In genomic region chrX:151132785-151133184, GRCm38 (mm10) we compare ENCODE assay signal across 7 mouse cellular contexts. TPM values are rescaled to one million over a fixed set of nuclear protein-coding genes. Genes with fewer than 3 reads are reported as not detected.
DNase-seq lines count a peak whose midpoint lies in the region; TF ChIP-seq lines count a peak whose summit lies in the region.

No protein-coding gene starts in this region.

- H3K9me3 ChIP-seq in E14TG2a.4 (ENCODE audit: low read length), result no peaks in the 10 kb centered on the region

- H3K27me3 ChIP-seq in E14TG2a.4 (ENCODE audit: insufficient read depth, low read length), result no peaks in the 10 kb centered on the region

- H3K4me1 ChIP-seq in E14TG2a.4 (replicated peaks; ENCODE audit: low read depth, low read length), result 0 out of 2 replicates have a peak, but pooled peaks cover 8% of the 10 kb centered on the region

- DNase-seq in kidney, adult 9 months, result peak; percentile 29
- DNase-seq in kidney, adult 11 months, result no peak
- DNase-seq in R1 (ENCODE audit: low read depth, low spot score), result peak; percentile 61
- DNase-seq in kidney, postnatal 36 days, result peak; percentile 2 to 5
- no peak for DNase-seq in layer of hippocampus, adult 18-20 months (ENCODE audit: low spot score in 2 of 2)
- DNase-seq in adrenal gland, adult 8-10 months, result no peak

- H3K36me3 ChIP-seq in E14TG2a.4 (ENCODE audit: insufficient read depth, low read length), result no peaks in the 10 kb centered on the region

- H3K4me3 ChIP-seq in E14TG2a.4 (replicated peaks; ENCODE audit: low read length), result no peak overlapping the region

- peak; percentile 37 for TF ChIP-seq CTCF in E14TG2a.4 (conservative IDR thresholded peaks at IDR 0.05; ENCODE audit: low read length)

RNA-seq across cellular contexts. Expression of gene Tsr2, which starts 36.4 kb away (rescaled TPM):
- 10 to 100 TPM; 76.2 to 81.0 TPM for total RNA-seq in layer of hippocampus, adult 18-20 months (2021)
- 10 to 100 TPM; 50.4 to 58.4 (median 54.8) TPM for total RNA-seq in adrenal gland, adult 8-10 months (2022)

Comparison
In these comparisons a context has a peak if more than half of its experiments do, and no peak if none do; other contexts are left out.
1. DNase-seq: peak in kidney, adult 9 months (single experiment), R1 (single experiment) and kidney, postnatal 36 days (2 of 2); none in kidney, adult 11 months (single experiment), layer of hippocampus, adult 18-20 months (0 of 2) and adrenal gland, adult 8-10 months (single experiment).